Mouse (Mus musculus) 3T3-L1 (cell line): Measurements from ENCODE around the gene Wdr82.

Source experiments
- DNase-seq: peaks from one replicate; pipeline ENCODE4 v3.0.0-alpha.2; 2015; ENCODE audit warnings: low read depth, low spot score

The Wdr82 gene

GRCm38 (mm10) chr9:106197732-106198131 lies 27.0 kb downstream of the Wdr82 start:
- DNase-seq = no peak

DNA sequence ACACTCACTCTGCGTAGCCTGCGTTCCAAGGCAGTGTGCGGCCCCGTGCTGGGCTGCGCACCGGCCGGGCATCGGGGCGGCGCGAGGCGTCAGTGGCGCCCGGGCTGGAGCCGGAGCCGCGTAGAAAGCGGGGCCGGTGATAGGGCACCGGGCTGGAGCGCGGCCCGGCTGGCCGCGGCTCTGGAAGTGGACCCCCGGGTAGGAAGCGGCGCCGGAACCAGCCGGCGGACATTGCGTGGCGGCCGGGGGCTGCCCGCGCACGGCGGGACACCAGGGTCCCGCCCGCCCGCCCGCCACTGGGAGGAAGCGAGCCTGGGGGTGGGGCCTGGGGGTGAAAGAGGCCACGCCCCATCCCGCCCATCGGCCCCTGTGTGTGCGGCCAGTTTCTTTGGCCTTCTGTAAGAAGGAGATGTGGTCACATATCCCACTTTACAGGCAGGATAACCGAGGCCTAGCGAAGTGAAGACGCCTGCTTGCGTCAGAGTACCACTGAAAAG lies 28.3 kb downstream of the Wdr82 start:
- peak; percentile 66 for DNase-seq

GRCm38 (mm10) chr9:106199535-106200272 lies 29.0 kb downstream of the Wdr82 start, which contains the start of gene Ppm1m:
Gene Ppm1m, minus strand, starts transcription at chr9:106199746.
- DNase-seq = no peak

GRCm38 (mm10) chr9:106201895-106202294 lies 31.2 kb downstream of the Wdr82 start:
- no peak for DNase-seq

DNA sequence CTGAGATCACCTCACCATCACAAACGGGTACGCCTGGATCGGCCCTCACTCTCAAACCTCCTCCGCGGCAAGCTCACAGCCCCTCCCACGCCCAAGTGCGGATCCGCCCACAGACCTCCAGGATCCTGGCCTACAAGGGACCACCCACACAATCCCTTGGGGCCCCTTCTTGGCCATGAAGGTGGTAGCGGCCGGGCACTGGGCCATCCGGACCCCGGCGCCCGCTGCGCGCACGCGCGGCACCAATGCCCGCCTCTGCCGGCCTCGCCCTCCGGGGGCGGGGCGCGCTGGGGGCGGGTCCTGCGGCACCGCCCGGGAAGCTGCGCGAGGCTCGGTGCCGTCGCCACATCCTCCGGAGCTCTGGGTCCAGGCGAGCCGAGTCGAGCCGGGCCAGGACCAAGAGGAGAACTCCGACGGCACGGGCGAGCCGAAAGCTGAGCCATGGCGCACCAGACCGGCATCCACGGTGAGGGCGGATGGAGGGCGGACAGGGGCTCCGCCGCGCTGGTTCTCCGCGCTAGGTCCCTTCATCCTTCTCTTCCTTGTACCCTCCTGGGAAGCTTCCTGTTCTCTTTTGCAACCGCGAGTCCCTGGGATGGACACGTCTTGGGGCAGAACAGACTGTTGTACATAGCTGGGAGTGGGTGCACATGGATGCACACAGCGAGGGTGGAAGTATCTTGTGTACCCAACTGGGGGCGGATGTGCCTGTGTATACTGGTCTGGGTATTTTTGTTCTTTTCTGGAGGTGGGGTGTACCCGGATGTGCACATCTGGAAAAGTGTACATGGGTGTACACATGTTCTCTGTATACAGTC lies 32.3 kb downstream of the Wdr82 start, which contains the start of gene Twf2:
Twf2 (plus strand) TSS at position 290 of the 818 bp plus-strand sequence.
- peak; percentile 82 for DNase-seq

DNA sequence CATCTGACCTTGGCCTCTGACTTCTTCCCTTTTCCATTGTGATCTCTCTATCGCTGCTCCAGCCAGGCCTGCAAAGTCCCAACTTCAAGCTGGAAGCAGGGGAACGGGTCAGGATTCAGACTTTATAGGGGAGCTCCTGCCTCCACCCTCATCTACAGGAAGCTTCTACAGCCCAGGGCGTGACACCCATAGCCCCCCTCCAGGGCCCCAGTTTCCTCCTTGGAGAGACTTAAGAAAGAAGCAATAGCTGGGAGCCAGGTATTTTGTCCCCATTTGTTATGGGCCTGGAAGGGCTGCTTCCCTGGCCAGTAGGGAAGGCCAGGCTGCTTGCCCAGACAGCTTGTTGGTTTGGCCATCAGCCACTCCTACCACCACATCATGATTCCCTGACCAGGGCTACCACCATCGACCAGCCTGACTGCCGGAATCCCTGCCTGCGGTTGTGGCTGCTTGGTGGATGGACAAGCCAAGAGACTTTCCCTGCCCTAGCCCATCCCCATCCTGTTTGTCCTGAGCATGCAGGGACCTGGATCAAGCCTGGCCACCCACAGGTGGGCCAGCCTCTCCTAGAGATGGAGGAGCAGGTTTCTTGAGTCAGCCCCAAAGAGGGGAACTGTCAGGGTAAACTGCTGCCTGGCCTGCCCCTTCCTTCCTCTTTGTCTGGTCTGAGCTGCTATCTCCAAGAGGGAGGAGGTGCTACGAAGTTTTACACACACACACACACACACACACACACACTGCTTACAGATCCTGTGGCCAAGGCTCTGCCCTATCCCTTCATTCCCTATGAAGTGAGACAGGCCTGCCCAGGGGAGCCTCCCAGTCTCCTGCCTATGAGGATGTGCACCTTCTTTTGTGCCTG lies 33.5 kb downstream of the Wdr82 start:
- peak; percentile 60 for DNase-seq

DNA sequence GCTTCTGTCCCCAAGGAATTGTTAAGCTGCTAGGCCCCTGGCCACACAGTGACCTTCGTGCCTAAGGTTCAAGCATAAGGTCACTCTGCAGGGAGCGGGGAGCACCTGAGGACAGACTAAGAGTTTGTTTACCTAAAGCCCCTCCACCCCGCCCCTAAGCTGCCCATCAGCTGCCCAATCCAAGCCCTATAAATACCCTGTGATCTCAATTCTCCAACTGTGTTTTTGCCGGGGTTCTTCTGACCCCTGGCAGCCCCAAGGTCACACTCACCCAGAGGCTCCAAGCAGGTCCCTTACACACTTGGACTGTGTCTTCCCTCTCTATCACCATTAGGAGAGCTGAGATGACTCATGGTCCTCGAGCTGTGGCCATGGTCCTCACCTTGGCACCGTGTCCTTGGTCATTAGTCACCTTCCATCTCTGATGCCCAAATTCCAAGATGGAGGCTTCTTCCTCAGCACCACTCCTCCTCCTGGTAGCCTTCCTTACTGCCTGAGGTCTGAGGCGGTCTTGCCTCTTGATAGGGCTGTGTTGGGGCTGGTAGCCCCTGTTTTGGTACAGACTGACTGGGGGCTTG lies 35.1 kb downstream of the Wdr82 start:
- peak; percentile 61 for DNase-seq

DNA sequence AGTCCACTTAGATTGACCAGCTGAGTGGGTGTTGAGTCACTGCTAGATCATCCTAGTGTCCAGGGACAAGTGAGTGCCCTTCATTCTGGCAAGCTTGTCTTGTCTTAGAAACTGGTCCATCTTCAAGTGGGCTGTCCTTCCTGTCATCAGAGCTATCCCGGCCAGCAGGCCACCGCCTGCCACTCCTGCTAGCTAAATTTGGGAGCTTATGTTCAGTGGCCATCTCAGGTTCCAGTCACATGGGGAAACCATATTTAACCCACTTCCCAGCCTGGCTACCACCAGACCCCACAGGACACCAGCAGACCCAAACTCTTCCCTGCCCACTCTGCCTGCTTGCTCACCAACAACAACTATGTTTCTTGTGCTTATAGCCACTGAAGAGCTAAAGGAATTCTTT lies 35.8 kb downstream of the Wdr82 start:
- no peak for DNase-seq

DNA sequence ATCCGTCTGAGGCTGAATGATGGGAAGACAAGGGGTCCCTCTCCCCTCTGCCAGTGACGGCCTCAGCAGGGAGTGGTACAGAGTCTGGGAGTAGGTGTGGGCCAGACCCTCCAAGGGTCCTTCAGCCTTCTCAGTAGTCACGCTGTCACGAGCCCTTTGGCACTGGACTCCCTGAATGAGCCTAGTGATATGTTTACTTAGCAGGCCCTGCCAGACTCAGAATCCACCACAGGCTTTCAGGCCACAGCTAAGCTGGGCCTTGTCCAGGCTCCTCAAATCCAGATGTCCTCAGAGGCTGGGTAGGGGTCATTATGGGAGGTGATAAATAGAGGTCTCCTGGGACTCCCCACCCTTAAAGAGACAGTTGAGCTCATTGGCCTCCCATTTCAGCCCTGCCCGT lies 37.5 kb downstream of the Wdr82 start:
- DNase-seq = no peak

DNA sequence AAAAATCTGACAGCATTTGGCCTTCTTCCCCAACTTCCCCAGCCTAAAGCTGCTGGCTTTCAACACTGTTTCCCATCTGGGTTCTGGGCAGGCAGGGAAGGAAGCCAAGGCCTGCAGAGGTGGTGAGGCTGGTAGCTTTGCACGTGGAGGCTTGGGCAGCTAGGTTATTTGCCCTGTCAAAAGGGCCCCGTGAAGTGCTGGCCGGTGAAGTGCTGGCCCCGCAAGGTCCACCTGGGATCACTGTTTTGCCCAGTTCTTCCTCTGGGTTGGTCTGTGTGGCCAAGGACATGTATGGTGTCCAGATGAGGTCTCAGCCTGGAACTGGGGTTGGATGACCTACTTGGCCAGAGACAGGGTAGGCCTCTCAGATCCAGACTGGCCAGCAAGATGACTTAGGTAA lies 39.2 kb downstream of the Wdr82 start:
- no peak for DNase-seq

DNA sequence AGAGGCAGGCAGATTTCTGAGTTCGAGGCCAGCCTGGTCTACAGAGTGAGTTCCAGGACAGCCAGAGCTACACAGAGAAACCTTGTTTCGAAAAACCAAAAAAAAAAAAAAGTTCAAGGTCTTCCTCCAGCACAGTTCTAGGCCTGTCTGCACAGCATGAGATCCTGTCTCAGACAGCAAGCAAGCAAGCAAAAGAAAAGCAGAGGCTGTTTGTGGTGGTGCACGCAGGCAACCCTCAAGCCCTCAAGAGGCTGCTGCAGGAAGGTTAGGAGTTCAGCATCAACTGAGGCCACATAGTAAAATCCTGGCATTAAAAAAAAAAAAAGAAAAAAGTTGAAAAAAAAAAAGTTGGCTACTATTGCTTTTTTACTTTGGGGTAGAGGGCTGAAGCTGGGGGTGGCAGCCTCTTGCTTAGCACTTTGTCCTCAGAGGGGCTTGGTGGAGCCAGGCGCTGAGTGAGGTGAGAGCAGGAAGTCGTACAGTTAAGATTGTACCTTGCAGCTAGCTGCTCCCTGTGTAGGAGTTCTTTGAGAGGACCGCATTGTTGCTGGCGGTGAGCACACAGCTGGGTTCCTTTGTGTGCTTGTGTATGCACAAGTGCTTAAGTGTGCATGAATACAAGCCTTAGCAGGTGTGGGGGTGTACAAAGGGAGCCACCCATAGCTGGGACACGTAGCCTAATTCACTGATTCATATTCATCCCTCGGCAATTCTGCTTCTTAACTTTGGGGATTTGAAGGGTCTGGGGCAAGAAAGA lies 40.3 kb downstream of the Wdr82 start:
- no peak for DNase-seq

GRCm38 (mm10) chr9:106211680-106212593 lies 41.2 kb downstream of the Wdr82 start:
- peak; percentile 78 for DNase-seq

GRCm38 (mm10) chr9:106212594-106212981 lies 41.9 kb downstream of the Wdr82 start:
- DNase-seq = no peak

GRCm38 (mm10) chr9:106215341-106216125 lies 44.8 kb downstream of the Wdr82 start:
- peak; percentile 41 for DNase-seq

DNA sequence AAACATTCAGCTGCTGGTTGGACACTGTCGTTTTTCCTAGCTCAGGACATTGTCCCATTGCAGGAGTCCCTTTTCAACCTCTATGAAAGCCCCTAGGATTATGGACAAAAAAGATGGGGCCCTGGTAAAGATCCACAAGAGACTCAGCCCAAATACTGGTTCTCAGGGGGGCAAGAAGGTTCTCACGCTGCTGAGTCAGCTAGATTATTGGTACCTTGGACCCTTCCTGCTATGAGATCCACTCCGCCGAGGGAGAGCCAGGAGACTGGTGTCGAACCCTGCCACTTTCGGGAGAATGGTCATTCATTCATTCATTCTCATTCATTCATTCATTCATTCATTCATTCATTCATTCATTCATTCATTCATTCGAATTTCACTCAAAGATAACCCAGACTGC lies 46.2 kb downstream of the Wdr82 start:
- DNase-seq = no peak

- DNase-seq = no peak
Measured at GRCm38 (mm10) chr9:106220894-106221523, 50.3 kb downstream of the Wdr82 start.

DNA sequence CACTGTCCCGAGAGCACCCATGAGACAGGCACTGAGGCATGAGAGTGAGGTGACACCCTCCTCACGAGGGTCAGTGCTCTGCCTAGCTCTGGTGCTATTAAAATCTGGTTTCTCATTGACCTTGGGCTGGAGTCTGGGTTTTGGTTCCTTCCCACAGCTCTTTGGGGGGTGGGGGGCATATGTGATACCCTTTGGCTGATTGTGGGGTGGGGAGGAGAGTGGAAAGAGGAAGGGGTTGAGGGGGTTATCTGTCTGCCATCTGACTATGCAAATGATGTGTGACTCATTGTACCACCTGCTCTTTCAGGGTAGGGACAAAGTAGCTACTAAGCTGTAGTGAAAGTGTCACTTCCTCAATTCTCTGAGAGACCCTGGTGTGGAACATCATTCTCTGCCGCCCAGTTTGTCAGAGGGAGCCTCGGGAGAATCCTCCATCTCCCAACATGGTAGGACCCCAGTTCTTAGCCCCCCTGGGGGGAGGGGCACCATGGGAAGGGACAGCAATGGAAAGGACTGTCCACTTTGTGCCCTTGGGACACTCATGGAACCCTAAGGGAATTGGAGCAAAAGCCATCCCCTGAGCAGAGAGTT lies 51.6 kb downstream of the Wdr82 start, which contains the start of gene Tlr9:
Tlr9 (plus strand) TSS at position 338 of the 591 bp plus-strand sequence.
- no peak for DNase-seq

GRCm38 (mm10) chr9:106222994-106223393 lies 52.3 kb downstream of the Wdr82 start:
- no peak for DNase-seq
